Mouse (Mus musculus) liver, postnatal 0 days (tissue): ENCODE results near the gene Sdc3. TPM values are rescaled to one million over a fixed set of nuclear protein-coding genes. Genes with fewer than 3 reads are reported as not detected.
A peak's percentile ranks its signal among the peaks of the same experiment; 100 is the strongest.

Experiments used
- ATAC-seq: fragments of 200-750 bp; cut with Nextera tagmentation; 2 replicates; pipeline ENCODE4 v1.8.0; 2017; ENCODE audit warnings: mild to moderate bottlenecking, moderate library complexity
- DNase-seq: peaks from one replicate; pipeline ENCODE4 v3.0.0-alpha.2; 2016
- H3K27ac ChIP-seq: fragments of 300-500 bp; sonication (generic); 2 replicates; pipeline ENCODE4 v1.5.1; 2014; ENCODE audit warnings: antibody characterized with exemption, moderate library complexity, mild to moderate bottlenecking, low read depth
- H3K27me3 ChIP-seq: fragments of 300-500 bp; sonication (generic); 2 replicates; pipeline ENCODE4 v1.6.1; 2014; ENCODE audit warnings: low read length, control low read depth, mixed read lengths; ENCODE audit not compliant: insufficient read depth
- H3K36me3 ChIP-seq: fragments of 300-500 bp; sonication (generic); replicated peaks from 2 replicates; pipeline ENCODE4 v1.6.1; 2014; ENCODE audit warnings: mild to moderate bottlenecking, control low read depth, low read length, moderate library complexity, mixed read lengths; ENCODE audit not compliant: insufficient read depth
- H3K4me1 ChIP-seq: fragments of 300-500 bp; sonication (generic); 2 replicates; pipeline ENCODE4 v1.6.1; 2014; ENCODE audit warnings: antibody characterized with exemption, mild to moderate bottlenecking, control low read depth; ENCODE audit not compliant: insufficient read depth
- H3K4me2 ChIP-seq: fragments of 300-500 bp; sonication (generic); 2 replicates; pipeline ENCODE4 v1.6.1; 2014; ENCODE audit warnings: low read depth, mild to moderate bottlenecking, low read length, moderate library complexity, mixed read lengths
- H3K4me3 ChIP-seq: fragments of 300-500 bp; sonication (generic); 2 replicates; pipeline ENCODE4 v1.5.1; 2014; ENCODE audit warnings: low read depth, low read length
- H3K9ac ChIP-seq: fragments of 300-500 bp; sonication (generic); replicated peaks from 2 replicates; pipeline ENCODE4 v1.6.1; 2014; ENCODE audit warnings: mild to moderate bottlenecking, moderate library complexity
- H3K9me3 ChIP-seq: fragments of 300-500 bp; sonication (generic); 2 replicates; pipeline ENCODE4 v1.6.1; 2016; ENCODE audit warnings: mild to moderate bottlenecking, control low read depth, low read length, mixed read lengths
- CTCF ChIP-seq: sonication (generic); IDR thresholded peaks from 2 replicates; pipeline ENCODE4 v1.5.1; 2016; ENCODE audit warnings: antibody characterized with exemption, low read depth
- EP300 ChIP-seq: IDR thresholded peaks from 2 replicates; pipeline ENCODE4 v1.6.1; 2016; ENCODE audit warnings: antibody characterized with exemption, low read depth, mild to moderate bottlenecking
- WGBS: fragments of 180-500 bp; shearing (Covaris S2); extraction: QIAGEN DNeasy Blood & Tissue Kit; methylation state at CpG from one replicate; pipeline ENCODE4 v1.1.7; 2014; ENCODE audit not compliant: insufficient replicate concordance; 5-methylcytosine and 5-hydroxymethylcytosine counted together
- polyA plus RNA-seq: library from polyadenylated mRNA; unstranded; fragments of >200 nt; fragmentation: Nextera tagmentation; extraction: Ambion mirVana; gene quantifications from 2 replicates; pipeline ENCODE4 v1.2.1, GENCODE M21; 2015

Gene Sdc3
- polyA plus RNA-seq, 1 experiment from 2014 or later: 8.7 TPM

DNA sequence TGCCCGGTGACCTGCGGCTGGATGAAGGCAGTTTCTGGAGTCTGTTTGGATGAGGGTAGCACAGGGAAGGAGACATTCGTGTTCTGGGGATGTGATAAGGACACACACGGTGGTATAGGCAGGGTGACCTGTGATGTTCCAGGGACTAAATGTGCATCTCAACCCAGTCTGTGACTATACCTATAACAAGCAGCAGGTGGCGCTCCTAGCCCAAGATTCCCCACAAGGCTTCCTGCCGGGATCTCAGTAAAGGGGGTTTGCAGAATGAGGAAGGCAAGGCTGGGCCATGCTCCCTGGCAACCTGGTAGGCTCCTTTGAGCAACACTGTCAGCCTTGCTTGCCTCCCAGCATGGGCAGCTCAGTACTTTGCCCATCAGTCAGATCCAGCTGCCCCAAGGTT, 2.2 kb upstream of the Sdc3 start:
- H3K4me3 ChIP-seq: no peak overlapping the region
- no peaks in the 10 kb centered on the region for H3K9me3 ChIP-seq
- ATAC-seq (no peak), DNase-seq (peak; percentile 79)
- no peak overlapping the region for H3K9ac ChIP-seq
- H3K4me2 ChIP-seq: no peak overlapping the region
- no peaks in the 10 kb centered on the region for H3K36me3 ChIP-seq
- peaks cover 31% of the 10 kb centered on the region for H3K27me3 ChIP-seq
- no peak overlapping the region for H3K27ac ChIP-seq
- TF ChIP-seq CTCF (peak; percentile 91), EP300 (no peak)
- H3K4me1 ChIP-seq: peaks cover 5% of the 10 kb centered on the region; the same call in 1 of the 2 replicates
- 6% methylated on average over 6 of the region's 6 CpGs for WGBS

DNA sequence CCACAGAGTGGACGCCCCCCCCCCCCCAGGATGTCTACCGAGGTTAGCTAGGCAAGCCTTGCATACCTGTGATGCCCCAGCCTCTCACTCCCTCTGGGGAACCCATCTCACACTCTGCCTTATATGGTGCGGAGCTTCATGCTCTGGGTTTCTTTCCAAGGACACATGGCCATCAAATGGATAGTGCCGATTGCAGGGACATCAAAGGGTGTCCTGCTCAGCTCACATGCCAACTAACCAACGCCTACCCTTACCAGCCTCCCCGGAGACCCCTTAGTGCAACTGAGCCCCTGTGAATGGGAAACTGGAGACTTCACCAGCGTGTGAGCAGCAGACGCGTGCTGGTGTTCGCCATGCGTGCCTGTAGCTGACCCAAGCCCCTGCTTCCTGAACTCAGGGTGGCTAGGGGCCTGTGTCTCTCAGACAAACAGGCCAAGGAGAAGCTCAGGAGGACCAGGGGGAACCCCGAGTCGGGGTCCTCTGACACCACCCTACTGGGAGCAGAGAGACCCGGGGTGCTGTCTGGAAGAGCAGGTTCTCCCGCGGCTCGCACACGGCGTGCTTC, 444 bp upstream of the Sdc3 start:
- peak overlapping the region; percentile 69 for H3K27ac ChIP-seq
- peaks cover 31% of the 10 kb centered on the region for H3K27me3 ChIP-seq
- peak overlapping the region; percentile 55 for H3K9ac ChIP-seq
- no peaks in the 10 kb centered on the region for H3K9me3 ChIP-seq
- WGBS: 9% methylated on average over 15 of the region's 19 CpGs
- peak overlapping the region; percentile 57 for H3K4me3 ChIP-seq
- ATAC-seq: no peak
- no peak for DNase-seq
- no peaks in the 10 kb centered on the region for H3K36me3 ChIP-seq
- peak overlapping the region; percentile 74 for H3K4me2 ChIP-seq
- peaks cover 5% of the 10 kb centered on the region; the same call in 1 of the 2 replicates for H3K4me1 ChIP-seq
- TF ChIP-seq CTCF: no peak
- TF ChIP-seq EP300: no peak

DNA sequence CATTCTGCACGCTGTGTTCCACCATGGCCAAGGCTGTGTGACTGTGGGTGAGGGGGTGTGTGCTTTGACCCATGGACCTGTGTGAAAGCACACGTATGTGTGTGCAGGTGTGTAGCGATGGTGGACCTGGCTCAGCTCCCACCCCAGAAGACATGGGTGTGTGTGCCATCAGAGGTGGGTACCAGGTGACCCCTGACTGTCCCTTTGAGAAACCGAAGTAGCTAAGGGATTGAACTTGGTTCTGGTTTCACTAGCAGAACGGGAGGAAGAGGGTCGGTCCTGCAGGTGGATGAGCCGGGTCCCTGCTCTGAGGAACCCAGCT, 804 bp downstream of the Sdc3 start:
- no peak for TF ChIP-seq CTCF
- no peak for TF ChIP-seq EP300
- no peaks in the 10 kb centered on the region for H3K36me3 ChIP-seq
- H3K9me3 ChIP-seq: no peaks in the 10 kb centered on the region
- WGBS: 36% methylated on average over 7 of the region's 7 CpGs
- peak overlapping the region; percentile 55; the same call in 1 of the 2 replicates for H3K9ac ChIP-seq
- peak overlapping the region; percentile 57 for H3K4me3 ChIP-seq
- DNase-seq (no peak), ATAC-seq (no peak)
- peaks cover 5% of the 10 kb centered on the region; the same call in 1 of the 2 replicates for H3K4me1 ChIP-seq
- peaks cover 31% of the 10 kb centered on the region for H3K27me3 ChIP-seq
- H3K27ac ChIP-seq: peak overlapping the region; percentile 69; the same call in 1 of the 2 replicates
- peak overlapping the region; percentile 74 for H3K4me2 ChIP-seq

DNA sequence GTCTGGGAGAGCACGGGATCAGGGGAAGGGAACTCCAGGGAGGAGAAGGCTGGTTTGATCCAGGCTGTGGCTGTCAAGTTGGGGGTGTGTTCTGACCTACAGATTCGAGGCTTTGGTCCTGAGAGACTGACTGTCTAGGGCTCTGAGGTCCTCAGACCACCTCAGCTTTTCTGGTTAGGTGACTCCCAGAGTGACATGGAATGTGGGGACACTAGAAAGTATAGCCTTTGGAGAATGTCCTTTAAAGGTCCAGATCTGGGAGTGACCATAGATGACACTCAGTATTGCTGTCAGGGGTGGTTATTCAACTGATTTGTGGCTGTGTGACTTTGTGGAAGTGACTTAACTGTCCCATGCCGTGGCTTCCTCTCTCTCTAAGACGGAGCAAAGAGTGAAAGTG, 2.4 kb downstream of the Sdc3 start:
- no peak for TF ChIP-seq CTCF
- no peak for TF ChIP-seq EP300
- peaks cover 5% of the 10 kb centered on the region; the same call in 1 of the 2 replicates for H3K4me1 ChIP-seq

DNA sequence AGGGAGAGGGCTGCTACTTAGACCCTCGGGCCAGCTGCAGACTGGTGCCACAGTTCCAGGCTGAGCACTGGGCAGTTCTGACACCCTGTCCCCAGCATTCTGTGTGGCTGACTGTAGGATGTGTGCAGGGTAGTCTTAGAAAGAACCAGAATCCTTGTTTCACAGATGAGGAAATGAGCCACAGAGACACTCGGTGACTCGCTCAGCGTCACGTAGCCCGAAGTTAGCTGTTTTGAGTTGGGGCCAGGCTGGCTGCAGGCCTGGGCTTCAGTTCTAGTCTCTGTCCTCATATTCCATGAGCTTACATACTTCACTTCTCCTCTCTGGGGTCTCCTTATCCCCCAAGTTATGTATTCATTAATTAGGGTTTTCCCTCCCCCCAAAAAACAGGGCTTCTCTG, 3.6 kb downstream of the Sdc3 start:
- no peak for ATAC-seq
- WGBS: 79% methylated on average over 6 of the region's 6 CpGs

More for the DNA sequence above, 2.4 kb downstream of the Sdc3 start:
- DNase-seq (no peak), ATAC-seq (no peak)
- Histone ChIP-seq H3K9ac (no peak overlapping the region), H3K4me2 (0 out of 2 replicates have a peak overlapping the region, but pooled peaks have one; percentile 39), H3K27me3 (peaks cover 31% of the 10 kb centered on the region), H3K36me3 (no peaks in the 10 kb centered on the region), H3K4me3 (no peak overlapping the region), H3K27ac (no peak overlapping the region), H3K9me3 (no peaks in the 10 kb centered on the region)
- 19% methylated on average over 4 of the region's 4 CpGs for WGBS

DNA sequence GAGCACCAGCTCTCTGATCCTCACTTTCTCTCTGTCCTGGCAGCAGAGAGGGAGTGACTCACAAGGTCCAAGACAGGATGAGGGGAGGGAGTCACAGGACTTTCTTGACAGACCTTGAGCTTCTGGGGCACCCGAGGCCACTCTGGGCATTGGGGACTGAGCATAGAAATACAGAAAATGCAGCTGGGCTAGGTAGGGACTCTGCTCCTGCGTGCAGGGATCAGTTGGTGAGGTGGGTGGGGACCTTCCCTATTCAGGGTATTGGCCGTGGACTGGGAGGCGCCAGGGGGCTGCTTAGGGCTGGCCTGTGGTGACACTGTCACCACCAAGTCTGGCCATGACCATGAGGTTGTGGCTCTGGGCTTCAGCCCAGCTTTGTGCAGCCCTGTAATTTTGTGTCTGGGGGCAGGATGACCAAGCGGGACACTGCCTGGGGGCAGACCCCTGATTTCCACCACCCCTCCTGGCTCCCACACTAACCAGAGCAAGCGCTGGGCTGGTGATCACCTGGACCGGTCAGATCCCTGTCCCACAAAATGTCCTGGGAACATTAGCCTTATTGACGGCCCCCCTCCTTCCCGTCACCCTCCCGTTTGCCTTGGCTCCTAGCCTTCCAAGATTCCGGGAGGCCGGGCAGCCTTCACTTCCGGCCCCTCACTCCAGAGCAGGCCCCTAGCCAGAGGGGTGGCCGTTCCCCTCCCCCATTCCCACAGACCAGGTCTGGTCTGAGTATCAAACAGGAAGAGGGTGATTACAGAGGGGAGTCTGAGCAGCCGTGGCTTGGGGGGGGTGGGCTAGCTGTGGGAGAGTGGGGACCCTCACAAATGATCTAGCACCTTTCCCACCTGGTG, 5.1 kb downstream of the Sdc3 start:
- ATAC-seq (no peak), DNase-seq (peak; percentile 33)
- H3K9ac ChIP-seq: no peak overlapping the region
- H3K4me2 ChIP-seq: 0 out of 2 replicates have a peak overlapping the region, but pooled peaks have one; percentile 35
- H3K36me3 ChIP-seq: no peaks in the 10 kb centered on the region
- TF ChIP-seq CTCF (no peak), EP300 (no peak)
- H3K27me3 ChIP-seq: peaks cover 15% of the 10 kb centered on the region
- no peak overlapping the region for H3K4me3 ChIP-seq
- H3K27ac ChIP-seq: peak overlapping the region; percentile 57
- no peaks in the 10 kb centered on the region for H3K9me3 ChIP-seq
- H3K4me1 ChIP-seq: peaks cover 6% of the 10 kb centered on the region; the same call in 1 of the 2 replicates
- 33% methylated on average over 14 of the region's 15 CpGs for WGBS

More for the DNA sequence above, 3.6 kb downstream of the Sdc3 start:
- H3K9ac ChIP-seq: no peak overlapping the region
- H3K27ac ChIP-seq: peak overlapping the region; percentile 48; the same call in 1 of the 2 replicates
- peaks cover 5% of the 10 kb centered on the region; the same call in 1 of the 2 replicates for H3K4me1 ChIP-seq
- no peaks in the 10 kb centered on the region for H3K36me3 ChIP-seq
- H3K4me3 ChIP-seq: no peak overlapping the region
- peaks cover 28% of the 10 kb centered on the region for H3K27me3 ChIP-seq
- TF ChIP-seq EP300 (no peak), CTCF (no peak)
- DNase-seq: no peak
- no peaks in the 10 kb centered on the region for H3K9me3 ChIP-seq
- H3K4me2 ChIP-seq: 0 out of 2 replicates have a peak overlapping the region, but pooled peaks have one; percentile 15
